Mouse (Mus musculus) bone marrow macrophage, adult 2 months (primary cell): ENCODE measurements around the gene Sipa1l3.

Experiments used
- CTCF ChIP-seq: IDR thresholded peaks from 2 replicates; pipeline ENCODE4 v1.5.1; 2012; ENCODE audit warnings: low read depth, mild to moderate bottlenecking, low read length, moderate library complexity
- POLR2A ChIP-seq: IDR thresholded peaks from 2 replicates; pipeline ENCODE4 v1.6.1; 2012; ENCODE audit warnings: mild to moderate bottlenecking, low read depth, low read length, borderline replicate concordance

GRCm38 (mm10) chr7:29489851-29490250 is 28.6 kb downstream of the Sipa1l3 start:
- TF ChIP-seq CTCF = no peak
- no peak for TF ChIP-seq POLR2A
